Mouse (Mus musculus): ENCODE data around the gene Gltp.
A peak's percentile ranks its signal among the peaks of the same experiment; 100 is the strongest.

The Gltp gene

GRCm38 (mm10) chr5:114690633-114691567 lies at the start of gene Gltp:
Gene Gltp (minus strand): TSS chr5:114690984.
- DNase-seq (ENCODE audit: low spot score in 2 of 2): peak; percentile 83 to 92

- DNase-seq (ENCODE audit: low spot score in 2 of 2): peak in 1 of 2 experiments; percentile 29
These were observed 48.0 kb upstream of the Gltp start for GRCm38 (mm10) chr5:114738707-114739241.

- DNase-seq (ENCODE audit: low spot score in 2 of 2): no peak
These were observed 46.5 kb upstream of the Gltp start for GRCm38 (mm10) chr5:114737090-114737887.

GRCm38 (mm10) chr5:114733606-114734005 lies 42.8 kb upstream of the Gltp start:
- no peak for DNase-seq (ENCODE audit: low spot score in 2 of 2)

GRCm38 (mm10) chr5:114731969-114732368 lies 41.2 kb upstream of the Gltp start:
- no peak for DNase-seq (ENCODE audit: low spot score in 2 of 2)

GRCm38 (mm10) chr5:114731498-114731897 lies 40.7 kb upstream of the Gltp start:
- no peak for DNase-seq (ENCODE audit: low spot score in 2 of 2)

- DNase-seq (ENCODE audit: low spot score in 2 of 2): no peak
These were observed 39.3 kb upstream of the Gltp start for GRCm38 (mm10) chr5:114730129-114730528.

- no peak for DNase-seq (ENCODE audit: low spot score in 2 of 2)
These were observed 37.4 kb upstream of the Gltp start for GRCm38 (mm10) chr5:114728160-114728559.

- no peak for DNase-seq (ENCODE audit: low spot score in 2 of 2)
These were observed 32.1 kb upstream of the Gltp start for GRCm38 (mm10) chr5:114722846-114723245.

- no peak for DNase-seq (ENCODE audit: low spot score in 2 of 2)
These were observed 31.2 kb upstream of the Gltp start for GRCm38 (mm10) chr5:114721969-114722368.

- DNase-seq (ENCODE audit: low spot score in 2 of 2): no peak
These were observed 30.0 kb upstream of the Gltp start for GRCm38 (mm10) chr5:114720784-114721183.

- no peak for DNase-seq (ENCODE audit: low spot score in 2 of 2)
These were observed 29.1 kb upstream of the Gltp start for GRCm38 (mm10) chr5:114719928-114720270.

GRCm38 (mm10) chr5:114719003-114719927 lies 28.5 kb upstream of the Gltp start:
- DNase-seq (ENCODE audit: low spot score in 2 of 2): no peak

GRCm38 (mm10) chr5:114718483-114718882 lies 27.7 kb upstream of the Gltp start:
- DNase-seq (ENCODE audit: low spot score in 2 of 2): no peak

- no peak for DNase-seq (ENCODE audit: low spot score in 2 of 2)
These were observed 27.2 kb upstream of the Gltp start for GRCm38 (mm10) chr5:114717937-114718336.

- no peak for DNase-seq (ENCODE audit: low spot score in 2 of 2)
These were observed 26.5 kb upstream of the Gltp start for GRCm38 (mm10) chr5:114717292-114717691.

GRCm38 (mm10) chr5:114714551-114714950 lies 23.8 kb upstream of the Gltp start:
- DNase-seq (ENCODE audit: low spot score in 2 of 2): no peak

- no peak for DNase-seq (ENCODE audit: low spot score in 2 of 2)
These were observed 18.6 kb upstream of the Gltp start for GRCm38 (mm10) chr5:114709357-114709756.

- DNase-seq (ENCODE audit: low spot score in 2 of 2): no peak
These were observed 17.7 kb upstream of the Gltp start for GRCm38 (mm10) chr5:114708491-114708890.

- peak; percentile 67 to 92 for DNase-seq (ENCODE audit: low spot score in 2 of 2)
These were observed 16.7 kb upstream of the Gltp start, which contains the start of gene Tchp for GRCm38 (mm10) chr5:114707265-114708068. Gene Tchp (plus strand): TSS chr5:114707760.
